Mouse (Mus musculus) MEL (cell line): Measurements from ENCODE around the gene Pbx3. TPM values are rescaled to one million over a fixed set of nuclear protein-coding genes. Genes with fewer than 3 reads are reported as not detected.
A peak's percentile ranks its signal among the peaks of the same experiment; 100 is the strongest.

Experiments used
- DNase-seq: peaks from one replicate; pipeline ENCODE4 v3.0.0; 2011; ENCODE audit warnings: low read depth, low spot score
- H3K27ac ChIP-seq: 2 replicates; pipeline ENCODE4 v1.5.1; 2012; ENCODE audit warnings: low read depth, mild to moderate bottlenecking, control low read depth, low read length, moderate library complexity; ENCODE audit not compliant: control insufficient read depth
- H3K27me3 ChIP-seq, 2 experiments: fragments of 150-350 bp in 1 of 2; sonication (generic) in 1 of 2; 2 replicates each; pipeline ENCODE4 v1.6.1; 2012; ENCODE audit warnings: low read length in 2 of 2, mild to moderate bottlenecking in 2 of 2, improper control_type of control experiment in 1 of 2, moderate library complexity in 1 of 2; ENCODE audit not compliant: insufficient read depth in 2 of 2, control insufficient read depth in 1 of 2
- H3K36me3 ChIP-seq, 2 experiments: 2 replicates each; pipeline ENCODE4 v1.6.1; 2012 to 2014; ENCODE audit warnings: low read length in 2 of 2, improper control_type of control experiment in 1 of 2, inconsistent platforms in 1 of 2, mild to moderate bottlenecking in 1 of 2; ENCODE audit not compliant: insufficient read depth in 2 of 2, control insufficient read depth in 1 of 2
- H3K4me1 ChIP-seq, 2 experiments: fragments of 150-350 bp in 1 of 2; sonication (generic) in 1 of 2; 2 replicates each; pipeline ENCODE4 v1.6.1; 2012; ENCODE audit warnings: low read length in 2 of 2, improper control_type of control experiment in 1 of 2, mild to moderate bottlenecking in 1 of 2; ENCODE audit not compliant: insufficient read depth in 2 of 2, control insufficient read depth in 1 of 2
- H3K4me3 ChIP-seq, 2 experiments: fragments of 150-350 bp in 1 of 2; sonication (generic) in 1 of 2; 2 replicates each; pipeline ENCODE4 v1.5.1; 2012; ENCODE audit warnings: low read depth in 2 of 2, low read length in 2 of 2, mild to moderate bottlenecking in 2 of 2, moderate library complexity in 2 of 2, control low read depth in 1 of 2, improper control_type of control experiment in 1 of 2; ENCODE audit not compliant: control insufficient read depth in 1 of 2, insufficient read depth in 1 of 2
- H3K79me2 ChIP-seq: 2 replicates; pipeline ENCODE4 v1.6.1; 2012; ENCODE audit warnings: mild to moderate bottlenecking, low read length, moderate library complexity; ENCODE audit not compliant: control insufficient read depth, poor library complexity, insufficient read depth
- H3K9ac ChIP-seq: 2 replicates; pipeline ENCODE4 v1.6.1; 2012; ENCODE audit warnings: low read depth, mild to moderate bottlenecking, control low read depth, low read length, moderate library complexity; ENCODE audit not compliant: control insufficient read depth, poor library complexity, severe bottlenecking
- H3K9me3 ChIP-seq: fragments of 150-350 bp; sonication (generic); replicated peaks from 2 replicates; pipeline ENCODE4 v1.6.1; 2012; ENCODE audit warnings: mild to moderate bottlenecking, low read length, improper control_type of control experiment, moderate library complexity; ENCODE audit not compliant: insufficient read depth
- BHLHE40 ChIP-seq: IDR thresholded peaks from 2 replicates; pipeline ENCODE4 v1.6.1; 2012; ENCODE audit warnings: low read depth, mild to moderate bottlenecking, inconsistent platforms, low read length, improper control_type of control experiment, borderline replicate concordance
- CHD1 ChIP-seq: IDR thresholded peaks from 2 replicates; pipeline ENCODE4 v1.6.1; 2012; ENCODE audit warnings: low read depth, mild to moderate bottlenecking, inconsistent platforms, low read length, improper control_type of control experiment
- CTCF ChIP-seq, 3 experiments: IDR thresholded peaks in 2 of 3; conservative IDR thresholded peaks in 1 of 3; 2 replicates each; pipeline ENCODE4 v1.5.1; 2011 to 2012; ENCODE audit warnings: low read length in 3 of 3, low read depth in 2 of 3, mild to moderate bottlenecking in 2 of 3, improper control_type of control experiment in 1 of 3, inconsistent platforms in 1 of 3, mixed read lengths in 1 of 3, moderate library complexity in 1 of 3; ENCODE audit not compliant: control insufficient read depth in 1 of 3, insufficient read depth in 1 of 3, poor library complexity in 1 of 3, severe bottlenecking in 1 of 3
- ELF1 ChIP-seq: IDR thresholded peaks from 2 replicates; pipeline ENCODE4 v1.6.1; 2014; ENCODE audit warnings: low read depth, mild to moderate bottlenecking, inconsistent platforms, low read length, improper control_type of control experiment, moderate library complexity
- EP300 ChIP-seq, 2 experiments: IDR thresholded peaks; 2 replicates each; pipeline ENCODE4 v1.6.1; 2011; ENCODE audit warnings: improper control_type of control experiment in 2 of 2, low read length in 2 of 2, low read depth in 1 of 2, mild to moderate bottlenecking in 1 of 2
- ETS1 ChIP-seq: IDR thresholded peaks from 2 replicates; pipeline ENCODE4 v1.6.1; 2012; ENCODE audit warnings: low read depth, mild to moderate bottlenecking, inconsistent platforms, low read length, improper control_type of control experiment, moderate library complexity
- GATA1 ChIP-seq: IDR thresholded peaks from 2 replicates; pipeline ENCODE4 v1.6.1; 2011; ENCODE audit warnings: low read depth, low read length, improper control_type of control experiment
- MAFK ChIP-seq: IDR thresholded peaks from 2 replicates; pipeline ENCODE4 v1.6.1; 2011; ENCODE audit warnings: low read depth, mild to moderate bottlenecking, low read length, improper control_type of control experiment, borderline replicate concordance
- MAX ChIP-seq: IDR thresholded peaks from 2 replicates; pipeline ENCODE4 v1.6.1; 2011; ENCODE audit warnings: low read length, improper control_type of control experiment
- MAZ ChIP-seq: IDR thresholded peaks from 2 replicates; pipeline ENCODE4 v1.6.1; 2012; ENCODE audit warnings: low read depth, mild to moderate bottlenecking, inconsistent platforms, low read length, improper control_type of control experiment
- MXI1 ChIP-seq: IDR thresholded peaks from 2 replicates; pipeline ENCODE4 v1.6.1; 2011; ENCODE audit warnings: mild to moderate bottlenecking, low read depth, low read length, improper control_type of control experiment
- MYB ChIP-seq: IDR thresholded peaks from 2 replicates; pipeline ENCODE4 v1.6.1; 2011; ENCODE audit warnings: mild to moderate bottlenecking, low read depth, low read length, improper control_type of control experiment
- NRF1 ChIP-seq: IDR thresholded peaks from 2 replicates; pipeline ENCODE4 v1.6.1; 2014; ENCODE audit warnings: low read depth, mild to moderate bottlenecking, inconsistent platforms, low read length, improper control_type of control experiment, moderate library complexity; ENCODE audit not compliant: poor library complexity, insufficient read depth, severe bottlenecking
- POLR2A ChIP-seq, 2 experiments: IDR thresholded peaks; 2 replicates each; pipeline ENCODE4 v1.6.1; 2011 to 2012; ENCODE audit warnings: low read length in 2 of 2, mild to moderate bottlenecking in 2 of 2, control low read depth in 1 of 2, improper control_type of control experiment in 1 of 2, low read depth in 1 of 2, moderate library complexity in 1 of 2; ENCODE audit not compliant: control insufficient read depth in 1 of 2, insufficient read depth in 1 of 2, poor library complexity in 1 of 2
- RCOR1 ChIP-seq: IDR thresholded peaks from 2 replicates; pipeline ENCODE4 v1.6.1; 2012; ENCODE audit warnings: low read depth, mild to moderate bottlenecking, inconsistent platforms, low read length, improper control_type of control experiment
- TAL1 ChIP-seq: IDR thresholded peaks from 2 replicates; pipeline ENCODE4 v1.6.1; 2012; ENCODE audit warnings: mild to moderate bottlenecking, inconsistent platforms, low read length, moderate library complexity, mixed read lengths
- USF1 ChIP-seq: IDR thresholded peaks from 2 replicates; pipeline ENCODE4 v1.6.1; 2014; ENCODE audit warnings: low read depth, mild to moderate bottlenecking, inconsistent platforms, low read length, improper control_type of control experiment, moderate library complexity
- USF2 ChIP-seq, 2 experiments: IDR thresholded peaks; 2 replicates each; pipeline ENCODE4 v1.6.1; 2011 to 2012; ENCODE audit warnings: improper control_type of control experiment in 2 of 2, low read length in 2 of 2, borderline replicate concordance in 1 of 2, inconsistent platforms in 1 of 2, low read depth in 1 of 2, mild to moderate bottlenecking in 1 of 2; ENCODE audit not compliant: insufficient read depth in 1 of 2
- ZKSCAN1 ChIP-seq: IDR thresholded peaks from 2 replicates; pipeline ENCODE4 v1.6.1; 2012; ENCODE audit warnings: low read depth, mild to moderate bottlenecking, inconsistent platforms, low read length, improper control_type of control experiment, moderate library complexity
- ZMIZ1 ChIP-seq: IDR thresholded peaks from 2 replicates; pipeline ENCODE4 v1.6.1; 2012; ENCODE audit warnings: low read depth, mild to moderate bottlenecking, inconsistent platforms, low read length, improper control_type of control experiment, moderate library complexity
- ZNF384 ChIP-seq: IDR thresholded peaks from 2 replicates; pipeline ENCODE4 v1.6.1; 2012; ENCODE audit warnings: low read depth, mild to moderate bottlenecking, inconsistent platforms, low read length, improper control_type of control experiment
- polyA plus RNA-seq, 2 experiments: library from polyadenylated mRNA; stranded (reverse) in 1 of 2; unstranded in 1 of 2; fragments of >175 nt in 1 of 2; fragments of >200 nt in 1 of 2; gene quantifications; 2 replicates each; pipeline versions ENCODE4 v1.2.1 to v1.2.4; 2012; ENCODE audit warnings: low replicate concordance in 2 of 2, low read depth in 1 of 2; ENCODE audit not compliant: insufficient read length in 2 of 2, insufficient read depth in 1 of 2, missing spikeins in 1 of 2
- total RNA-seq: library from RNA; depleted of rRNA; stranded (reverse); fragments of 300-350 nt; gene quantifications from 2 replicates; pipeline ENCODE4 v1.2.3, GENCODE M21; 2012

Gene Pbx3
- total and polyA plus RNA-seq, 3 experiments = 10.1 to 22.4 TPM; not detected in 1

- TF ChIP-seq NRF1 = no peak
- no peak for TF ChIP-seq CHD1
- 0 out of 2 replicates have a peak, but pooled peaks have one; percentile 38 for TF ChIP-seq RCOR1
- TF ChIP-seq USF2 (IDR thresholded peaks at IDR 0.05; ENCODE audit: borderline replicate concordance in 1 of 2, insufficient read depth in 1 of 2, low read depth in 1 of 2, low read length in 2 of 2) = no peak
- no peak for TF ChIP-seq MAX
Measured at GRCm38 (mm10) chr2:34284239-34284638, 88.7 kb downstream of the Pbx3 start (continued).

DNA sequence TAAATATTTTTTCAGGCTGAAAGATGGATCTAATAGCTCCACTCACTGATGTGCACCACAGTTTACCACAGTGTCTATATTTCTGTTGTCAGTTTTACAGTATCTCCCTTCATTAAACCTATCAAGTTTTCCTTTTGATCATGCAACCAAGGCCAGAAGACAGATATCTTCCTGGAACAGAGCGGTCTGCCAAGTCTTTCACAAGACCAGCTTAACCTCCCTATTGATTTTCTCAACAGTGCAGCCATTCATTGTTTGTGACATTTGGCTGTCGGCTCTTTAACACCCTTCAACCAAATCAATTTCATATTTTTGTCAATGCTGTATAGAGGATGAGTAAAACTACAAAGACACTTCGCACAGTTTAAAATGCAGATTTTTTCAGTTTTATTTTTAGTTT is 91.9 kb downstream of the Pbx3 start:
- H3K27me3 ChIP-seq = no peaks in the 10 kb centered on the region
- H3K27ac ChIP-seq = no peak overlapping the region
- TF ChIP-seq NRF1 = no peak
- no peak for TF ChIP-seq USF2 (IDR thresholded peaks at IDR 0.05; ENCODE audit: borderline replicate concordance in 1 of 2, insufficient read depth in 1 of 2, low read depth in 1 of 2, low read length in 2 of 2)
- TF ChIP-seq MAZ = no peak
- no peak for TF ChIP-seq MAX
- TF ChIP-seq CHD1 = no peak
- TF ChIP-seq USF1 = no peak
- TF ChIP-seq, all 39 proteins: peak for 0
- DNase-seq = no peak
- Histone ChIP-seq H3K9me3 (no peaks in the 10 kb centered on the region), H3K9ac (no peak overlapping the region), H3K4me3 (no peak overlapping the region), H3K36me3 (peaks cover 0 to 8% of the 10 kb centered on the region in 2 experiments; a peak in 2 of 4 replicates), H3K4me1 (peaks cover 3% of the 10 kb centered on the region in 2 experiments; a peak in 3 of 4 replicates), H3K79me2 (peaks cover 3% of the 10 kb centered on the region)

DNA sequence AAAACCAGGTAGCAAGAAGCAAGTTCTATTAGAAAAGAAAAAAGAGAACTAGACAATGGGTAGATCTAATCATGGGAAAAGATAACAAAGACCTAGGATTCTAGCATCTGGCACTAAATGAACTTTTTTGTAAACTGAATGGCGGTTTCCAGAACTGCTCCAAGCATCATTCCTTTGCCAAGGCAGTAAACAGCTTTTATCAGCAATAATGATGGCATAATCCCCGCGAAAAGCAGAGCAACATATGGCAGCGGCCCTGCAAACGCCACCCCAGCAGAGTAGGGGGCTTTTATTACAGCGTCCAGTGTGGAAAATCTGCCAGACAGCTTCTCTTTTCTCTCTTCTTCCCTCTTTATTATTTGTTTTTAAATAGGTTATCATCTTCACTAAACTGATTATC is 93.2 kb downstream of the Pbx3 start:
- TF ChIP-seq POLR2A (IDR thresholded peaks at IDR 0.05; ENCODE audit: control insufficient read depth in 1 of 2, insufficient read depth in 1 of 2, low read depth in 1 of 2, low read length in 2 of 2, poor library complexity in 1 of 2) (no peak), GATA1 (peak; percentile 39; the same call in 1 of the 2 replicates)
- Histone ChIP-seq H3K9me3 (no peaks in the 10 kb centered on the region), H3K27ac (no peak overlapping the region), H3K4me3 (no peak overlapping the region), H3K36me3 (peaks cover 0 to 8% of the 10 kb centered on the region in 2 experiments; a peak in 2 of 4 replicates), H3K27me3 (no peaks in the 10 kb centered on the region), H3K9ac (no peak overlapping the region), H3K79me2 (peaks cover 3% of the 10 kb centered on the region), H3K4me1 (peaks cover 3% of the 10 kb centered on the region in 2 experiments; a peak in 3 of 4 replicates)
- no peak for DNase-seq

DNA sequence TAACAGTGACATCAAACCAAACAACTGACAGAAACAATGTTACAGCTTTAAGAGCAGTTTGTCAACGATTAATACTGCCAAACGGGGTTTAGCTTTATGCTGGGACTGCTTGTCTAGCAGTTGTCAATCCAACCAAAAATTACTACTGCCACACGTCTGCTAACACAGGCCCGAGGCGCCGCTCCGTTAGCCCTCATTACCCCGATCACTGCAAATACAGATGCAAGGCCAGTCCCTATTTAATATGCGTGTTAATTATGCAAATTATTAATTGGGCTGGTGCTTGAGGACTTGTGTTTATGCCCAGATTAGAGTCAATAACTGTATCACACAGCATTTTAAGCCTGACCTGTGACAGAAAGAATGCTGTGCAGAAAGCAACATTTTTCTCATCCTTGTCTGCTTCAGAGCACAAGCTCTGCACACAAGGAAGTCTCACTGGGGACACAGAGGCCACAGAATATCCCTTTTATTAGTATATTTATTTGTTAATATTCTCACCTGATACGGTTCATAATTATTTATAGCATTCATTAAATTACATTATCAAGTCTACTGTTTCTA is 97.2 kb downstream of the Pbx3 start:
- peaks cover 1% of the 10 kb centered on the region; the same call in 1 of the 2 replicates for H3K79me2 ChIP-seq
- no peaks in the 10 kb centered on the region for H3K27me3 ChIP-seq
- H3K9me3 ChIP-seq = no peaks in the 10 kb centered on the region
- peaks cover 0 to 3% of the 10 kb centered on the region in 2 experiments; a peak in 1 of 4 replicates for H3K4me1 ChIP-seq
- H3K4me3 ChIP-seq = no peak overlapping the region
- no peak for DNase-seq
- H3K9ac ChIP-seq = no peak overlapping the region
- H3K27ac ChIP-seq = no peak overlapping the region
- H3K36me3 ChIP-seq = peaks cover 0 to 4% of the 10 kb centered on the region in 2 experiments; a peak in 2 of 4 replicates
- TF ChIP-seq ZNF384 (no peak), GATA1 (no peak), CHD1 (no peak), ETS1 (no peak), TAL1 (no peak), ZMIZ1 (no peak), MXI1 (no peak), ZKSCAN1 (no peak), MYB (no peak), BHLHE40 (no peak), CTCF (IDR thresholded peaks at IDR 0.05 in 2 of 3, conservative IDR thresholded peaks at IDR 0.05 in 1 of 3; ENCODE audit: control insufficient read depth in 1 of 3, insufficient read depth in 1 of 3, low read depth in 2 of 3, low read length in 3 of 3, poor library complexity in 1 of 3, severe bottlenecking in 1 of 3) (no peak), ELF1 (no peak), MAZ (no peak), MAFK (no peak), EP300 (IDR thresholded peaks at IDR 0.05; ENCODE audit: low read depth in 1 of 2, low read length in 2 of 2) (no peak), USF1 (no peak)
